Mouse (Mus musculus): ENCODE measurements around the gene Car11.

Gene Car11

DNA sequence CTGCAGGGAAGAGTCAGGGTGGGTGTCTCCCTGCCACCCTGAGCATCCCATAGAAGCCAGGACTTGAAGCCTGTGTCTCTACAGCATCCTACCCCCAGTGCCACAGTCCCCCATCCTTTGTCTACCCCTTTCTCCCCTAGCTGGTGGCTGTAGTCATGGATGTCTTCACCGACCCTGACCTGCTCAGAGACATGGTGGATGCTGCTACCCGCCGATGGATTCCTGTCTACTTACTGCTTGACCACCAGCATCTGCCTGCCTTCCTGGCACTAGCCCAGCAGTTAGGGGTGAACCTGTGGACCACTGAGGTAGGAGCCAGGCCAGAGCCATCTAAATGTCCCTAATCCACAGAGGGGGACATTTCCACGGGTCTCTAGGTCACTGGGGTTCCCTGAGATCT is 23.7 kb downstream of the Car11 start:
- in situ Hi-C loops (cut with MboI): no loop called here

DNA sequence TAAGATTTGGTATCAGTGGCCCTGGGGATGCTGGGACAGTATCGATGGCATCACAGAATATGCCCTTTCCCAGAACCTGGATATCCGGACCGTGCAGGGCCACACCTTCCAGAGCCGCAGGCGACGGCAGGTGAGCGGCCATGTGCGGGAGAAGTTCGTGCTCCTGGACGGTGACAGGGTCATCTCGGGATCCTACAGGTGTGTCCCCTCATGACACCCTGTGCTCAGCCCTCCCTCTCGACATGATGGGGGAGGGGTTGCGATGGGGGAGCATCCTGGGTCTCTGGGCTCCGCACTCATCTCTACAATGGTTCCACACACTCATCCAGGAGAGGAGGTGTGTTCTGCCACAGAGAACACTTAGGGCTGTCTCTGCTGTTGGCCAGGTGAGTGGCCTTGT is 24.1 kb downstream of the Car11 start:
- in situ Hi-C loops (cut with MboI): no loop called here

DNA sequence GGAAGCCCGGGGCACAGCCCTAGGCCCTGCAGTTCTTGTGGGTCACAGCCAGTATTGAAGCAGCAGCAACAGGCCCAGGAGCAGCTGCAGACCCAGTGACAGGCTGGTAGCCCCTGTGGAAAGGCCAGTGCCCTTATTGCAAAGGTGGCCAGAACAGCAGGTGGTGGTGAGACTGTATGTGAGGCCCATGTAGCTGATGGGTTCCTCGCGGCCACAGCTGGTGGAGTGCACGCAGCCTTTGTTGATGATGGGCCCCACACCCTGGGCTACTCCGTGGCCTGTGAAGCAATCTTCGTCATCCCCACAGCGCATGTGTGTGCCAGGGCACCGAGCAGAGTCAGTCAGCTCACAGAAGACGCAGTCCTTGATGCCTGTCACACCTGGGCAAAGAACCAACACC is 25.5 kb downstream of the Car11 start:
- in situ Hi-C loops (cut with MboI): no loop called here

DNA sequence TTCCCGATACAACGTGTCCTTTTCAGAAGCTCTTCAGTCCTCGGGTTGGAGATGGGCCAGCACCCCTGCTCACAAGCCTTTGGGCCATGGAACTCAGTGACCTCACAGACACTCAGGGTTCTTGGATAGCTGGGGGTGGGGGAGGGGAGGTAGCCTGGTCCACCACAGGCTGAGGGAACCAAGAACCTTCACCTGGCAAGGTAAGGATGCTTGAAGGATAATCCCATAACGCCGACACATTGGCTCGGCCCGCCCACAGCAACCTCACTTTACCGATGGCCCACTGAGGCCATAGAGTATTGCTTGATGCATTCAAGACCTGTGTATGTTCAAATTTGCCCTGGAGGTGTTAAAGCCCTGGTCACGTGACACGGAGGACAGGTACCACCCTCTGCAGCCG is 26.1 kb downstream of the Car11 start, which contains the start of gene Spaca4:
Gene Spaca4, minus strand, starts transcription at position 101 of the 400 bp plus-strand sequence.
- in situ Hi-C loops (cut with MboI): no loop called here

DNA sequence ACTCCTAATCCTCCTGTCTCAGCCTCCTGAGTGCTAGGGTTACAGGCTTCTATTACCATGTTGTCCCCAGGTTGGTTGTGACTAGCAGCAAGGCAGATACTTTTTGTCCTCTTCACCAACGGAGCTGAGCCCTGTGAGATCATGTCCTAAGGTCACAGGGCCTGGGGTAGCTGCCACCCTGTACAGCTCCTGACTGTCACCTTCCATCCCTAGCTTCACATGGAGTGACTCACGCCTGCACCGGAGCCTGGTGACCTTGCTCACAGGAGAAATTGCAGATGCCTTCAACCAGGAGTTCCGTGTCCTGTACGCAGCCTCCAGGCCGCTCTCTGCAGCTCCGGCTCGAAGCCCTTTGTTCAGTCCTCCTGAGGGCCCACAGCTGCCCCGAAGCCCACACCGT is 26.8 kb downstream of the Car11 start:
- in situ Hi-C loops (cut with MboI): no loop called here

DNA sequence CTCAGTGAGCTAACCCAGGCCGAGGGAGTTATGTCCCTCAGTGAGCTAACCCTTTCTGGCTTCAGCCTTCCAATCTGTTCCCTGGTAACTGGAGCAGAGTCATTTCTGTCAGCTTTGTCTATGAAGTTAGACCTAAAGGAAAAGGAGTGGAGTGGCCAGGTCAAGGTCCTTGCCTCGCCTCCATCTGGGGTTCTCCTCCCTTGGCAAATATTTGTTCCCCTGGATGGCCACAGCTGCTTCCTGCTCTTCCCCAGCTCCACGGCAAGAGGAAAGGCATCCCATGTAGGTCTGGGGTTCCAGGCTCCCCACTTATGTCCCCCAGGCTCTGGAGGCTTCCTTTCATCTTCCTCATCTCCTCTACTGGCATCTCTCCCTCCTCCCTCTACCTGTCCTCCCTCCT is 28.0 kb downstream of the Car11 start:
- in situ Hi-C loops (cut with MboI): no loop called here

DNA sequence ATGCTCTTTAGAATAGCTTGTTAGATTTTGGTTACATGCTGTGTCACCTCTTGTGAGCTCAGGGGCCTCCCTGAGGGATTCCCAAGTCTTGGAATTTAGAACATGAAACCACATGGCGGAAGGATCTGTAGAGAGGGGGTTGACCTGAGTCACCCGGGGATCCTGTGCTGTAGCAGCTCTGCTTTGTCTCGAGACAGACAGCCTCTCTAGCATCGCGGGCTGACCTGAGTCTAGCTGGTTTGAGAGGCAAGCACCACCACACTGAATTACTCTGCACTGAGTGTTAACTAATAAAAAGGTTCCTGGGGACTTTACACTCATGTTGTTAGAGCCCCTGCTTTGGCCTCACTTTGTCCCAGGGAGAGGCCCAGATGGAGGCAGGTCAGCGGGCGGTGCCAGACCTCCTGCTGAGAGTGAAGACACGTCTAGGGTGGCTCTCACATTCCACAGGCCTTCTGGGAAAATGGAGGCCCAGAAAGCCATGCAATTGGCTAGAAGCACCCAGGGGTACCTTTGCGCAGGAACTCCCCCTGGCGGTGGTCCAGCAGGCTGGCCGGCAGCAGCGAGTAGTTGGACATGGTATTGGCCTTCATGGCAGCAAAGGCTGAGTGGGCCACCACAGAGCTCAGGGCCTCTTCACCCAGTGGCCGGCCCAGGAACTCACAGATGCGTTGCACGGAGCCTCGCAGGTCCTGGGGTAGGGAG is 31.2 kb downstream of the Car11 start:
- in situ Hi-C loops (cut with MboI): loop anchor here (5.0 to 10.0 kb wide), 2 partner anchors 71 to 204 kb away; no protein-coding TSS in a partner anchor

DNA sequence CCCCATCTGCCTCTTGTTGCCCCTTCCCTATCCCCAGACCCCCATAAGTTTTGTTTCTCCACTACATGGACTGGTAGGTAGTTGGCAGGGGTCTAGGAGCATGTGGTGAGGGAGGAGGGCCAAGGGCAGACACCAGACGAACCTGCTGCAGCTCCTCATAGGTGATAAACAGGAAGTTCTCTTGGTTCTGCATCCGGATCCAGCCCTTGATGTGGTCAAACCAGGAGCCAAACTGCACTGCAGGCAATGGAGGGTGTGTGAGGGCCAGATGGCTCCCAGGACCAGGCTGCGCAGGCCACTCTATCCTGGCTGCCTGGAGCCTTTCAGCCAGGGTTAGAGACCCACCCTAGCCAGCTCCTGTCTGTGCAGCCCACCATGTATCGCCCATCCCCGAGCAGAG is 33.8 kb downstream of the Car11 start:
- in situ Hi-C loops (cut with MboI): loop anchor here (5.0 to 10.0 kb wide), 2 partner anchors 69 to 201 kb away; no protein-coding TSS in a partner anchor

DNA sequence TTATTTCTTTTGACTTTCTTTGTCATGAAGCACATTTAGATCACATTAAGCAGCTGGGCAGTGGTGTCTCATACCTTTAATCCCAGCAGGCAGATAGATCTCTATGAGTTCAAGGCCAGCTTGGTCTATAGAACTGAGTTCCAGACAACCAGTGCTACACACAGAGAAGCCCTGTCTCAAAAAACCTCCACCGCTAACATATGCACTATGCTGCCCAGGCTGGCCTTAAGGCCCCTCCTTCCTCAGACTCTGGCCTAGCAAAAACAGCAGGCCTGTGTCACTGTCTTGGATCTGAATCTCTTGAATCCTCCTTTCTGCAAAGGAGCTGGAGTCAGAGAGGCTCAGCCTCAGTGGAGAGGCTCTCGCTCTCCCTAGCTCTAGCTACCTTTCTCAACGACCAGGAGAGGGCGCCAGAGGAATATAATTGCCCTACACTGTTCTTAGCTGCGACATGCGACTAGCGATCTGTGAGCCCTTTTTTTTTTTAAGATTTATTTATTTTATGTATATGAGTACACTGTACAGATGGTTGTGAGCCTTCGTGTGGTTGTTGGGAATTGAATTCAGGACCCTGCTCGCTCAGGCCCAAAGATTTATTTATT is 39.6 kb downstream of the Car11 start:
- in situ Hi-C loops (cut with MboI): loop anchor here (10.0 kb wide), 1 partner anchor 196 kb away; no protein-coding TSS in a partner anchor

DNA sequence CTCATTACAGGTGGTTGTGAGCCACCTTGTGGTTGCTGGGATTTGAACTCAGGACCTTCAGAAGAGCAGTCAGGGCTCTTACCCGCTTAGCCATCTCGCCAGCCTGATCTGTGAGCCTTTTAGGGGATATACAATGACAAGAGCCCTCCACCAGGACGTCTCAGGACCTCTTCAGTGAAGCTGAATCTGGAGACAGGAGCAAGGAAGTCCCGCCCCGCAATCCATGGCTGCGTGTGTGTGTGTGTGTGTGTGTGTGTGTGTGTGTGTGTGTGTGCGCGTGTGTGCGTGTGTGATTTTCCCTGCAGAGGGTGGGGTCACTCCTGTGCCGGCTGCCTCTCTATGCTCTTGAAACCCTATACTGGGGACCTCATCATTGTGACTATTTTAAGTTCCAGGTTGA is 40.2 kb downstream of the Car11 start:
- in situ Hi-C loops (cut with MboI): loop anchor here (10.0 kb wide), 1 partner anchor 195 kb away; no protein-coding TSS in a partner anchor

DNA sequence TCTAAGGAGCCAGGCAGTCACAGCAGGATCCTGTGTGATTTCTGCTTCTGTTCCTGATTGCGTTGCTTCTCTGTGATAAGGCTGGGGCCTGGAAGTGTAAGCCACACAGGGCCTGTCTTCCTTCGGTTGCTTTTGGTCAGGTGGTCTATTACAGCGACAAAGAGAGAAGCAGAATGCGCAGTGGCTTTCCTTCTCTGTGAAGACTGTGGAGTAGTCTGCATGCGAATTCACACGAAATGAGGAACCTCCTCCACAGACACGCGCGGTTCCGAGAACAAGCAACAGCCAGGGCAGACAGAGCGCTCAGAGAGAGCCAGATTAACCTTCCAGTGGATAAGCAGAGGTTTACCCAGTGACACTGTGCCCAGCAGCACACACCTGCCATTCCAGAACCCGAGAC is 41.7 kb downstream of the Car11 start:
- in situ Hi-C loops (cut with MboI): no loop called here

DNA sequence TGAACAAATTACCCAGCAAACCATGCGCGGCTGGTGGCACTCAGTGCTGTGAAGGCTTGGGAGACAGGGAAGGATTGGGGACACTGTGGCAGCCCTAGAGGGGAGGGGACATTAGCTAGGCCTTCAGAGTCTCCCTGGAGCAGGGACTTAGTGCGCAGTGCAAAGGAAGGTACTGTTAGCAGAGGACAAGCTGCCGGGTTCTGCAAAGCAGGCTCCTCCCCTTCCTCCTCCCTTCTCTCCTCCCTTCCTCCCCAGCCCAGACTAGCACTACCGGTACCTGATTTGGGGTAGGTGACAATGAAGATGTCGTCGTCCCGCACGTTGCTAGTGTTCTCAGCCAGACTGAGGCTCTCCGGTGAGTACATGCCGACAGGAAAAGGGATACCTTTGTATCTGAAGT is 42.1 kb downstream of the Car11 start:
- in situ Hi-C loops (cut with MboI): no loop called here

DNA sequence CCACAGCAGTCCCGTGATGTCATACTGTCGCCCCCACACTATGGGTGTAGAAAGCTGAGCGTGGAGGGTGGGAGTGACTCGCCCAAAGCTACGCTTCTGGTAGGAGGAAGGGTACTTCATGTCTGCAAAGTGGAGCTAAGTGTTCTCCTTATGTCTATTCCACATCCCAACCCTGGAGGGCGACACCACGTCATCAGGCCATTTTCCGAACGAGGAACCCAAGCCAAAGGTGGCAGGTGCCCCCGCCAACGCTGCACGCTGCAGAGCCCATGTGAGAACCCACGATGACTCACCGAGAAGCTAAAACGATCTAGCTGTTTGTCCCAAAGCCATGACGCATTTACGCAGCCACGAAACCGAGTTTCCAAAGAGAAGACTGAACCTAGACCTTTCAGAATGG is 42.7 kb downstream of the Car11 start:
- in situ Hi-C loops (cut with MboI): no loop called here

DNA sequence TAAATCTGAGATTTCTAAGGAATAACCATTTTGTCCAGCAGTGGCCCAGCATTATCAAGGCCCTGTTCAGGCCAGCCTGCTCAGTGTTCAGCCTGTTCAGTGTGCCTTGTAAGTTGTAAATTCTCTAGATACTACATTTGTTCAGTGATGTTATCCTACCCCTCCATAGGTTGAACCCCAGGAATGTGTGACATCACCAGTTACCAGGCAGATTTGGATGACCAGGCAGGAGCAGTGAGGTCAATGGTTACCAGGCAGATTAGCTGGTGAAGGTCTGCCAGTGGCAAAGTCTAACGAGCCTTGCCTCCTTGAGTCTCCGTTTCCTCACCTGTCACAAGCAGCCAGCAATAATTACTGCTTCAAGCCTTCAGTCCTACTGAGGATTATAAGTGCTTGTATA is 44.7 kb downstream of the Car11 start:
- in situ Hi-C loops (cut with MboI): no loop called here

DNA sequence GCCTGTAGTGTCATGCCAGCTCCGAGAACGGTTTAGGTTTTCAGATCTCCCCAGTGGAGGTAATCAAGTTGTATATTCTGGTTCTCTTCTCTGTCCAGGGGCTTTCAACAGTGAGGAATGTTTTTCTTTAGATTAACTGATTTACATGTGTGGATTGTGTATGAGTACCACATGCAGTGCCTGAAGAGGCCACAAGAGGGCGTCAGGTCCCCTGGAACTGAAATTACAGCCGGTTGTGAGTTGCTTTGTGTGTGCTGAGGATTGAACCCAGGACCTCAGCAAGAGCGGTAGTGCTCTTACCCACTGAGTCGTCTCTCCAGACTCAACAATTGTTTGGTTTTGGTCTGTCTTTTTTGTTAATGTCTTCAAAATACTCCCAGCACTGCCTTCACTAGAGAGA is 46.9 kb downstream of the Car11 start:
- in situ Hi-C loops (cut with MboI): no loop called here

DNA sequence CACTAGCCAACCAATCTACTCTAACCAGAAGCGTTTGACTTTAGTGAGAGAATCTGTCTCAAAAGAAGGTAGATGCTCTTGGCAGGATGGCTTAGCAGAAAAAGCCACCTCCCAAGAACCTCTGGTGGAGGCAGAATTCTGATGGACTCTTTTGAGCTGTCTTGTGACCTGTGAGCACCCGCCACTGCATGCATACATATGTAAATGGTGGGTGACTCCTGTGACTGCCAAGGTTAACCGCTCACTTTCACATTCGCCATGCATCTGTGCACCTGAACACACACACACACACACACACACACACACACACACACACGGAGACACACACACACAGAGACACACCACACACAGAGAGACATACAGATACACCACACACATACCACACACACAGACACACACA is 47.8 kb downstream of the Car11 start:
- in situ Hi-C loops (cut with MboI): no loop called here

DNA sequence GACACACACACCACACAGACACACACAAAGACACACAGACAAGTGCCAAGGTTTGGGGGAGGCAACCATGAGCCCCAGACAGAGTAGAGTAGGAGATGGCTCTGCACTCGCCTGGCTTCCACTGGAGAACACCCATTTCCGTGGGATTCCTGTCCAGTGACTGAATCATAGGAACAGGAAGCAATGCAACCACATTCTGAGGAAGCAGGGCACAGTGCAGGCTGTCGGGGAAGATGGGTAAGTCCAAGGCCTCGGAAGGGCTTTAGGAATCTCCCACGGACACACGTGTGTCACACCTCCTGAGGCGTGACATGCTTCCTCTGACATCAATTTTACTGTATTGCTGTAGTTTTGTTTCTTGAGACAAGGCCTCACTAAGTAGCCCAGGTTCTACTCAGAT is 48.5 kb downstream of the Car11 start:
- in situ Hi-C loops (cut with MboI): no loop called here

DNA sequence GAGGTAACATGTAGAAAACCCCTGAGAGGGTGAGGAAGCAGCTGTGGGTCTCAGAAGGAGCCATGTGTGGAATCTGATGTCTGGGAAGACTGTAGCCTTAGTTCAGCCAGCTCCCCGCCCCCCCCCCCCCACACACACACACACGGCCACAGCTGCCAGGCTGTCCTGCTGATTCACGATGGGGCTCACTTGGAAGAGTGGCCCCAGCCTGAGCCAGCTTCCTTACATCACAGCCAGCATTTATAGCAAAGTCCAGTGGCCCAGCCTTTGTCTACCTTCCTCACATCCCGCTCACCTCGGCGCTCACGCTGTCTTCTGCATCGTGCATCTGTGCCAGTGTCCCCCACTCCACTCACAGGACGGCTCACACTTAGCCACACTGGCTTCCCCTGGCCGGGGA is 49.8 kb downstream of the Car11 start:
- in situ Hi-C loops (cut with MboI): no loop called here

DNA sequence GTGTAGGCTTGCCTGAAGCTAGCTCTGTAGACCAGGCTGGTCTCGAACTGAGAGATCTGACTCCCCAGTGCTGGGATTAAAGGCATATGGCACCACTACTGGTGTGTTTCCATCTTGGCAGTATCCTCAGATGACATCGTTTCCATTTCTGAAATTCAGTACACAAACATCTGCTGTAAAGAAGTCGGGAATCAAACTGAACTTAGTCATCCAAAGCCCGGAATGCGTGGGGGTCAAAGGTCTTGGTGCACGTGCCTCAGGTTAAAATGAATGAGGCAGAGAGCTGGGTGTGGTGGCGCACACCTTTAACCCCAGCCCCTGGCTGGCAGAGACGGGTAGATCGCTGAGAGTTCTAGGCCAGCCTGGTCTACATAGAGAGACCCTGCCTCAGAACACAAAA is 50.5 kb downstream of the Car11 start:
- in situ Hi-C loops (cut with MboI): no loop called here

All from mature B cell (primary cell).